Mouse (Mus musculus) mammary gland, adult 2 months (tissue): Measurements from ENCODE around the gene Ssu2. TPM values are rescaled to one million over a fixed set of nuclear protein-coding genes. Genes with fewer than 3 reads are reported as not detected.

ENCODE experiments used
- polyA plus RNA-seq: library from polyadenylated mRNA; depleted of rRNA; stranded (reverse); fragments of >200 nt; gene quantifications from 2 replicates; pipeline ENCODE4 v1.2.3, GENCODE M21; 2012; ENCODE audit warnings: low replicate concordance; rRNA removed

The Ssu2 gene
- polyA plus RNA-seq: 2.0 and 3.5 TPM in 2 replicates

GRCm38 (mm10) chr6:112387947-112388346 lies at the start of gene Ssu2:
Ssu2 (minus strand) TSS chr6:112388023.

Other genes starting within 250 kb of the Ssu2 start
- 4.9 and 16.5 TPM in 2 replicates for gene Lmcd1, start 114.3 kb downstream of the Ssu2 start, polyA plus RNA-seq
- 32.3 TPM in 1 of 2 replicates, not detected in the other for gene Cav3, start 71.5 kb upstream of the Ssu2 start, polyA plus RNA-seq
- gene Oxtr, start 101.9 kb upstream of the Ssu2 start, polyA plus RNA-seq: 53.5 and 67.9 TPM in 2 replicates